Mouse (Mus musculus) heart, adult 2 months (tissue): ENCODE results near the gene Scarf1.

ENCODE experiments used
- CTCF ChIP-seq: fragments of 200-600 bp; IDR thresholded peaks from 2 replicates; pipeline ENCODE4 v1.8.1; 2022; ENCODE audit warnings: antibody characterized with exemption, mild to moderate bottlenecking, moderate library complexity
- EP300 ChIP-seq: fragments of 200-500 bp; IDR thresholded peaks from 2 replicates; pipeline ENCODE4 v1.6.1; 2011; ENCODE audit warnings: low read depth, low read length, control low read depth; ENCODE audit not compliant: insufficient read depth
- POLR2A ChIP-seq: fragments of 200-500 bp; IDR thresholded peaks from 2 replicates; pipeline ENCODE4 v1.6.1; 2011; ENCODE audit warnings: mild to moderate bottlenecking, low read depth, low read length, control low read depth; ENCODE audit not compliant: insufficient read depth

GRCm38 (mm10) chr11:75468410-75468809, 44.9 kb upstream of the Scarf1 start:
- no peak for TF ChIP-seq CTCF
- TF ChIP-seq EP300, result no peak
- TF ChIP-seq POLR2A, result no peak
